Mouse (Mus musculus) frontal cortex, postnatal 25 days (tissue): ENCODE results near the gene Nr4a1.

Source experiments
- DNase-seq, 2 experiments: peaks; one replicate each; pipeline ENCODE4 v3.0.0; 2022; ENCODE audit warnings: low spot score in 2 of 2

The Nr4a1 gene

GRCm38 (mm10) chr15:101253886-101254795 lies at the start of gene Nr4a1:
TSS of gene Nr4a1 (plus strand) at chr15:101254269.
- peak; percentile 53 to 71 for DNase-seq

DNA sequence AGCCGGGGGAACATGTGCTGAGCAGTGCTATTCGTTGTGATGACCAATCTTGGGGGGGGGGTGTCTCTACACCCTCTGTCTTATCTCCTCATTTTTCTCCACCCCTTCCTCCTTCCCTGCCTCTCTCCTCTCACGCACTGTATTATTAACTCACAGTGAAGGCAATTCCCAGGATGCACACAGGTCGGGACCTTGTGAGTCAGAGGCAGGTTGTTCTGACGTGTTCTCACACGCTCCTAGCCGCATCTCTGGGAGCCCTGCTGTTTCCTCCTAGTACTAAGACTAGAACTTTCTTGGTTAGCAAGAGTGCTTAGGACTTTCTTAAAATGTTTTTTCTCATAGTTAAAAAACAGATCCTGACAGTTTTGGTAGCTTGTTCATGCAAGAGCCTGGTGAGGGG lies 49.3 kb upstream of the Nr4a1 start:
- no peak for DNase-seq

GRCm38 (mm10) chr15:101210228-101210627 lies 43.8 kb upstream of the Nr4a1 start:
- no peak for DNase-seq

DNA sequence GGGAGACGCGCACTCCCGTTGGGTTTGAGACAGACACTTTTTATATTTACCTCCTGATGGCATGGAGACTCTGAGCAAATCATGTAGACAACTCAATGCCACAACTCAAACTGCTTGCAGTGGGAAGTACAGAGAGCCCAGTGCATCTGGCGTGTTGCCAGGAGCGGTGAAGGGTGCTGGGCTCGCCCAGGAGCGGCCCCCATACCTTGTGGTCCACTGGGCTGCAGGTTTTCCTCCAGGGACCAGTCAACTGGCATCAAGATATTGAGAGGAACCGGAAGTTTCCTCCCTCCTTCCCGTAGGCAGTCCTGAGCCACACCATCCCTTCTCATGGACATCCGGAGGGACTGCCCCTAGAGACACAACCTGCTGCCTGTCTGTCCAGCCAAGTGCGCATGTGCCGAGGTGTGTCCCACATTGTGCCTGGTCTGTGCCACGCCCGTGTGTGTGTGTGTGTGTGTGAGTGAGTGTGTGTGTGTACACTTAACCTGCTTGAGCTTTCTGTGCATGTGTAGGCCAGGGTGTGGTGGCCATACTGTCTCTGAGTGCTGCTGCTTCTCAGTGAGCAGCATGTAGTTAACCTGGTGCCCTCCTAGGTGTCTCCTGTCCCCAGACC lies 43.0 kb upstream of the Nr4a1 start:
- no peak for DNase-seq

GRCm38 (mm10) chr15:101212435-101212834 lies 41.6 kb upstream of the Nr4a1 start:
- DNase-seq = no peak

DNA sequence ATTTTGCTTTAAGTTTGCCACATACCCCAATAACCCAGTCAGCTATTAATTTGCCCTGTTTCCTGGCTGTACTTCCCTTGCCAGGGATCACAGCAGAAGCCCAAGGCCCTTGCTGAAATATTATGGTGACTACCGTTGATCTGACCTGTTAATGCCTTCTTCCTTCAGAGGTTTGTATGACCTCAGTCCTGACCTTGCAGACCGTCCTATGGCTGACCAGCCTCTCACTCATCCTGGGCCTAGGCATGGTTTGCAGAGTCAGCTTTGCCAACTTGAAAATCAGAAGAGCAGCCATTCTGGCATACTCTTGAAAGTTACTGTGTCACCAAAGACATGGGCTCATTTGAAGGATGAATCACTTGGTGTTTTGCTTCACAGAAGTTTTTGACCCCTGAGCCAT lies 38.9 kb upstream of the Nr4a1 start:
- no peak for DNase-seq

- no peak for DNase-seq
Observed at GRCm38 (mm10) chr15:101216036-101216435, 38.0 kb upstream of the Nr4a1 start.

DNA sequence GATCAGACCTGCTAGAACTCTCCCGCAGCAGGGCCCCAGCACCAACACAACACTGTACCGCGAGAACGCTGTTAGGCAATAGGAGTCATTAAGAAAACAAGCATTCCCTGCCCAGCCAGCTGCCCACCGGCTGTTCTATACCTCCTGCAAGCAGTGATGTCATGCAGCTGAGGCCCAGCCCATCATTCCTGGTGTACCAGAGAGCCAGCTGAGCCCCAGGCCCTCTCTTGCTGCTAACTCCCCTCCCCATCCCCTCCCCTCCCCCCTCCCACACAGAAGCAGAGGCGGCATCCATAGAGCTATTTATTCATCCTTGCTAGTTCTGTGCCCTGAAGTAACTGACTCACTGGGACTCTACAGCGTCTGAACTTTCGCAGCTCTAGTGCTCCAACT lies 33.2 kb upstream of the Nr4a1 start:
- no peak for DNase-seq

- DNase-seq = peak; percentile 91 to 92
Observed at GRCm38 (mm10) chr15:101221298-101222104, 32.6 kb upstream of the Nr4a1 start.

GRCm38 (mm10) chr15:101222897-101223482 lies 31.1 kb upstream of the Nr4a1 start:
- DNase-seq = no peak

GRCm38 (mm10) chr15:101223596-101223995 lies 30.5 kb upstream of the Nr4a1 start:
- DNase-seq = no peak

DNA sequence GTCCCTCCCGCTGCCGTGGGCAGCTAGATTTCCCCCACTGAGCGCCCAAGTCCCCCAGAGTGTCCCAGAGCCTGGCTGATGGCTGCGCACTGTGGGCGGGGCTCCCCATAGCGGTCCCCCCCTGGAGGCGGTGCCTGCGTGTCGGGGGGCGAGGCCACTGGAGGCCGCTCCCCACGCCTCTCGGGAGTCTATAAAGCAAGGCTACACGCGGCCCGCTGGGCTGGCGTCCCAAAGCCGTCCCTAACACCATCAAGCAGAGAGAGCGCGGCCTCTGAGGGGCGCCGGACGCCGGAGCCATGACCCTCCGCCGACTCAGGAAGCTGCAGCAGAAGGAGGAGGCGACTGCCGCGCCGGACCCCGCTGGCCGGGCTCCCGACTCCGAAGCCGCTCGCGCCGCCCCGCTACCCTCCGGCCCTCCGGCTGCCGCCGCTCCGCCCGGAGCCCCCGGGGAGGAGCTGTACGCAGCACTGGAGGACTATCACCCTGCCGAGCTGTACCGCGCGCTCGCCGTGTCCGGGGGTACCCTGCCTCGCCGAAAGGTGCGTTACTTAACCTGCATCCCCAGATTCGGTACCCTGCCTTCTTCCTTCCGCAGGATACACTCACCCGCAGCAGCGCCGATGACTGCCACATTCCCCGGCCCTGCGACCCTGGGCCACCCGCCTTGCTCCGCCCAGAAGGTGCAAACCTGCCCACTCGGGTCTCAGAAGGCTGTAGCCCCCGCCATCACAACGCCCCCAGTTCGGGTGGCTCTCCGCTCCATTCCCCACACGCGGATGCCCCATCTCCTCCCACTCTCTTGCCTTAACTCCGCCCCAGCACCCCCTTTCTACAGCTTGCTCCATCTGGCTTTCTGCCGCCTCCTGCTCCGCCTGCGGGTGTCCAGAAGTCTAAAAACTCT lies 29.8 kb upstream of the Nr4a1 start, which contains the start of gene Grasp:
Grasp (plus strand) TSS at position 183 of the 901 bp plus-strand sequence.
- peak; percentile 77 to 86 for DNase-seq

DNA sequence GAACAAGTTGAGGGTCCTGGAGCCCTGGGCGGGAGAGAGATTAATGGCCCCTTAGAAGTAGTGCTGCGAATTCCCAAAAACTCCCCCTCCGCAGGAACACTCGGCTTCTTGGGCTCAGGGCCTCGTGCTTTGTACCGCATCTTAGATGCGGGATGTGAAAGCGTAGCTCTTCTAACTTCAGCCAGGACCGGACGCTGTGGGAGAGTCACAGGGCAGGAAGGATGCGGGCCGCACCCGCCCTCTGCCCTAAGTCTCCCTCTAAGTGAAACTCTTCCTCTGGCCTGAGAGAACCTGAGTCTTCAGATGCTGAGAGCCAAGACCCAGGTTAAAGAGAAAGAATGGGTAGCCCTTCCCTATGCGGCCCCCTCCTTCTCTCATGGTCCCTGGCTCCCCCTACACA lies 29.1 kb upstream of the Nr4a1 start:
- no peak for DNase-seq

- DNase-seq = no peak
Observed at GRCm38 (mm10) chr15:101227971-101228370, 26.1 kb upstream of the Nr4a1 start.

GRCm38 (mm10) chr15:101228866-101229590 lies 25.0 kb upstream of the Nr4a1 start:
- no peak for DNase-seq

- no peak for DNase-seq
Observed at GRCm38 (mm10) chr15:101230503-101230902, 23.6 kb upstream of the Nr4a1 start.

- no peak for DNase-seq
Observed at GRCm38 (mm10) chr15:101230995-101231647, 22.9 kb upstream of the Nr4a1 start.

GRCm38 (mm10) chr15:101231648-101232180 lies 22.4 kb upstream of the Nr4a1 start:
- no peak for DNase-seq

- DNase-seq = no peak
Observed at GRCm38 (mm10) chr15:101232607-101233006, 21.5 kb upstream of the Nr4a1 start.
